Mouse (Mus musculus): Measurements from ENCODE around the gene Usp36.

DNA sequence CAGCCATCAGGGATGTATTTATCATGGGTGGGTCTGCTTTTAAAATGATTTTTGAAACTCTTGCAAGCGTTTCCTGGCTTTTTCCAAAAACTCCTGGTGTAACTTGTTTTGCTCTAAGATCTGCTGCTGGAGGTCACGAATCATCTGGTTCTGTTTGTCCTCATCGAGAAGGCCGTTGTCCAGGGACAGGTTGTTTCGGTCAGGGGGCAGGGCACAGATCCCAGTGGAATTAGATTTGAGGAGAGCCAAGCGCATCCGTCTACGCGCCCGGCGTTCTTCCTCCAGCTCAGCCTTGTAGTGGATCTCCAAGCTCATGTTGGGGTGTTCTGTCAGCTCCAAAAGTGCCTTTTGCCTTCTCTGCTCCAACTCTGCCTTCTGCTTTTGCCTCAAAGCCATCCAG, 42.3 kb upstream of the Usp36 start:
- TF ChIP-seq POLR2A (IDR thresholded peaks at IDR 0.05; ENCODE audit: borderline replicate concordance, extremely low read depth, low read depth, low read length) (no peak), CTCF (IDR thresholded peaks at IDR 0.05; ENCODE audit: insufficient read depth, low read length) (no peak)
